Mouse (Mus musculus): ENCODE measurements around the gene Vamp8.

The Vamp8 gene

DNA sequence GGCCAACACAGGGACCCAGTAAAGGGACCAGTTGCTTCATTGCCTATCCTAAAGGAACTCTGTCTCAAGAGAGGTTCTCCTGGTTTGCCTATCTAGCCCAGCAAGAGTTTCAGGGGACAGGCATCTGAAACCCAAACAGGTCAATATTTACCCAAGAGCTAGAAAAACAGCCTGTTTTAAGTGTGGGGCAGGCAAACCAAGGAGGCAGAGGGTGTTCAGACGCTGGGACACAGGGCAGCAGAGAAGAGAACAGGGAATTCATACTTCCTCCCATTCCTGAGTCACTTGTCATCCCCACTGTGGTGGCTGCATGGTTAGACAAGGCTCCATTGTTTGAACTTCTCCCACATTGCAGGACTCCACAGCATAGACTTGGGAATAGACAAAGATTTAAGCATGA is 18.9 kb downstream of the Vamp8 start:
- no peak for DNase-seq (ENCODE audit: low spot score)

DNA sequence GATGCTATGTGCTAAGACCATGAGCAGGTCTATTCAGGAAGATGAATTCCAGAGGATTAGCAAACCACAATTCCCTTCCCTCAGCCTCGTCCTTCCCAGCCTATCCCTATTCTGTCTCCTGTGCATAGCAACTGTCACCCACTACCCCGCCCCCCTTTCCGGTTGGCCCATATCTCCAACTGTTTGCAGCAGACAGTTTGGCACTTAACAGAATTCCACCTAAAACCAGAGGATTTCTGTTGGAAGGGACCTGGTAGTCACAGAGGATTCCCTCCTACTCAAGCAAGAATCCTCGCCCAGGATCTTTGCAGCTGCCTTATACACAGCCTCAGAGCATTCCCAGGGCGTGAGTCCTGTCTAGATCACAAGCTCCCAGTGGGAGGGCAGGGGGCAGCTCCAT is 19.4 kb downstream of the Vamp8 start:
- no peak for DNase-seq (ENCODE audit: low spot score)

DNA sequence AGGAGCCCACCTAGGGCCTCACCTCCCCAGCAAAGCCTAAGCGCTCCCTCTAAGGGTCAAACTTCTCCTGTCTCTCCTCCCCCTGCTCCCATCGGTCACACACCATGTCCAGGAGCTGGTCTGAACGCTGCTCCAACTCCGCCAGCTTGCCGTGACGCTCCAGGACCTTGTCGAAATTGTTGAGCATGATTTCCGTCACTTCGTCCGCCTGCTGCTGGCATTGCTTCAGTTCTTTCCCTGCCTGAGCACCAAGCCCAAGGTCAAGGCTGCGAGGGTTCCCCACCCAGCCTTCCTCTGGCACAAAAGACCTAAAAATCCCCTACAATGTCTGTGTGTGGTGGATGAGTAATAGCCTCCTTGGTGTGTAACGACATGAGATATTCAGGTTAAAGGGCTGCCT is 20.4 kb downstream of the Vamp8 start:
- no peak for DNase-seq (ENCODE audit: low spot score)

DNA sequence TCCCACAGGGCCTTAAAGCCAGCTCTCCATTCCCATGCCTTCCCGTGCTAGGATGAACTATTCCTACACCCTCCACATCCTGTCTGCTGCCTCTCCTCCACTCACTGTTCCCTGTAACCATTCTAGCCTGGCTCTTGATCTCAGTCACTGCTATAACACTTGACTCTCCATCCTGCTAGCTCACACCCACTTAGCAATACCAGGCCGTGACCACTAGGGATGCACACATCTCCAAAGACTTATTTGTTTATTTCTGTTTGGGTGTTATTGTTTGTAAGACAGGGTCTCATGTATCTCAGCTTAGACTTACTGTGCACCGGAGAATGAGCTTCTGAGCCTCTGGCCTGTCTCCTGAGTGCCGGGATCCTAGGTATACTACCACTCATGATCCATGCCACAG is 20.9 kb downstream of the Vamp8 start:
- no peak for DNase-seq (ENCODE audit: low spot score)

DNA sequence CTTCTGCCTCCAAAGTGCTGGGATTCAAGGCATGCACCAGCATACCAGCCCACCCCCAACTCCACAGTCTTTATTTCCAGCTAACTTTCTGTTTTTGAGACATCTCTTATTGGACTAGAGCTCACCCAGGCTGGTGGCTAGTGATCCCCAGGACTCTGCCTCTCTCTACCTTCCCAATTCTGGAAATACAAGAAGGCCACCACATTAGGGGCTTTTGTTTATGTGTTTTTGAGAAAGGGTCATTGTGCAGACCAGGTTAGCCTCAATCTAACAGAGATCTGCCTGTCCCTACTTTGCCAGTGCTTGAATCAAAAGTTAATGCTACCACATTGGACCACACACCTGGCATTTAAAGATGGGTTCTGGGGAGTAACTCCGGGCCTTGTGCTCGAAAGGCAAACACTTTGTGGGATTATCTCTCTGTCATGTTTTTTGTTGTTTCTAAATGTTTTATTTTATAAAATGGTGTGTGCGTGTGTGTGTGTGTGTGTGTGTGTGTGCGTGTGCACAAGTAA is 23.0 kb downstream of the Vamp8 start:
- DNase-seq (ENCODE audit: low spot score), result no peak

DNA sequence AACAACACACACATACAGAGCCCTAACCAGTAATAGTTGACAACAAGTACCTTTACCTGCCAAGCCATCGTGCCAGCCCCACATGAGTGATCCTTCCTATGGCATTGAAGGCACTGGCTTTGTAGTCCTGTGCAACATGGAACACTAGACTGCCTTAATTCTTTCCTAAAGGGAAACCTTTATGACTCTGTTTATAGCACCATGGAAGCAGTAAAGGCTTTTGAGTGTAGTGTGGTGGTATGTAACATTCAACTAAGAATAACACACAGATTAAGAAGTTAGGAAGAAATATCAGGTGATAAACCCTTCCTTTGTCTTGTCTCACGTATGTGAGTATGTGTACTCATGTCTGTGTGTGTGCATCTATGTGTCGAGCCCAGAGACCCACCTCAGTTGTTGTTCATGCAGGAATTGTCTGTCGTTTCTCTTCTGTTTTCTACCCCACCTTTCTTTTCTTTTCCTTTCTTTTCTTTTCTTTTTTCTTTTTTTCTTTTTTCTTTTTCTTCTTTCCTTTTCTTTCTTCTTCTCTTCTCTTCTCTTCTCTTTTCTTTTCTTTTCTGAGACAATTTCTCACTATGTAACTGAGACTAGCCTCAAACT is 23.6 kb downstream of the Vamp8 start, which contains the start of gene Rnf181:
Gene Rnf181, minus strand, starts transcription at position 113 of the 600 bp plus-strand sequence.
- no peak for DNase-seq (ENCODE audit: low spot score)

DNA sequence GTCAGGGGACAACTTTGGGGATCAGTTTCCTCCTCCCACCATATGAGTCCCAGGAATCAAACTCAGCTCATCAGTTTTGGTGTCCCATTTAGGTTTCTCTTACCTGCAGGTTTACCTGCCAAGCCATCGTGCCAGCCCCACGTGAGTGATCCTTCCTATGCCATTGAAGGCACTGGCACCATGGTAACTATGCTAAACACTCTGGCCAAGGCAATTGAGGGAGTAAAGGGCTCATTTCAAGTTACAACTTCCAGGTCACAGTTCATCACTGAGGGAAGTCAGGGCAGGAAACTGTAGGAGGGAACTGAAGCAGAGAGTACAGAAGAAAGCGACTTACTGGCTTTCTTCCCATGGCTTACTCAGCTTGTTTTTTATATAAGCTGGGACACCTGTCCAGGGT is 24.2 kb downstream of the Vamp8 start:
- DNase-seq (ENCODE audit: low spot score), result no peak

DNA sequence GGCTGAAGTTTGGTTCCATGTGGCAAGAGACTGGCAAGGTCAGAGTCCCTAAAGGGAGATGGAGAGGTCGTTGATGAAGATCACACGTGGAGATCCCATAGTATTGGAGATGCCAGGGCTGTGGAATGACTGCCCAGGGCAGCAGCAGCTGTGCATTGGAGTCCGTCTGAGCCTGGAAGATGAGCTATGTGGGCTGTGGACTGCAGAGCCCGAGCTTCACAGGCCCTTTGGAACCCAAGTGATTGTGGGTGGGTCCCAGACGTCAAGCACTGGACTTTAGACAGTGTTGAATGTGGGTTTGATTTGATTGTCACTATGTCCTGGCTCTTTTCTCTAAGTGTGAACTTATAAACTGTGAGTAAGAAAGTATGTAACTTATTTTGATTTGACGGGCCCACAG is 25.5 kb downstream of the Vamp8 start:
- no peak for DNase-seq (ENCODE audit: low spot score)

DNA sequence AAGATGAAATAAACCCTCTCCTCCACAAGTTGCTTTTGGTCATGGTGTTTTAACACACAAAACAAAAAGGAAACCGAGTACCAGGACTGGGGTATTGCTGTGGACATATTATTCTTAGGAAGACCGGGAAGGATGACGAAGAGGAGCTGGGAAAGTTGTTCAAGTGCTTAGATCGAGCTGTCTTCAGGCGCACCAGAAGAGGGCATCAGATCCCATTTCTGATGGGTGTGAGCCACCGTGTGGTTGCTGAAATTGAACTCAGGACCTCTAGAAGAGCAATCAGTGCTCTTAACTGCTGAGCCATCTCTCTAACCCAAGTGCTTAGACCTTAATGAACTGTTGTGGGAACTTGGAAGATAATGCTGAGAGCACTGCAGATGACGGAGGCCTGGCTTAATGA is 26.5 kb downstream of the Vamp8 start:
- no peak for DNase-seq (ENCODE audit: low spot score)

DNA sequence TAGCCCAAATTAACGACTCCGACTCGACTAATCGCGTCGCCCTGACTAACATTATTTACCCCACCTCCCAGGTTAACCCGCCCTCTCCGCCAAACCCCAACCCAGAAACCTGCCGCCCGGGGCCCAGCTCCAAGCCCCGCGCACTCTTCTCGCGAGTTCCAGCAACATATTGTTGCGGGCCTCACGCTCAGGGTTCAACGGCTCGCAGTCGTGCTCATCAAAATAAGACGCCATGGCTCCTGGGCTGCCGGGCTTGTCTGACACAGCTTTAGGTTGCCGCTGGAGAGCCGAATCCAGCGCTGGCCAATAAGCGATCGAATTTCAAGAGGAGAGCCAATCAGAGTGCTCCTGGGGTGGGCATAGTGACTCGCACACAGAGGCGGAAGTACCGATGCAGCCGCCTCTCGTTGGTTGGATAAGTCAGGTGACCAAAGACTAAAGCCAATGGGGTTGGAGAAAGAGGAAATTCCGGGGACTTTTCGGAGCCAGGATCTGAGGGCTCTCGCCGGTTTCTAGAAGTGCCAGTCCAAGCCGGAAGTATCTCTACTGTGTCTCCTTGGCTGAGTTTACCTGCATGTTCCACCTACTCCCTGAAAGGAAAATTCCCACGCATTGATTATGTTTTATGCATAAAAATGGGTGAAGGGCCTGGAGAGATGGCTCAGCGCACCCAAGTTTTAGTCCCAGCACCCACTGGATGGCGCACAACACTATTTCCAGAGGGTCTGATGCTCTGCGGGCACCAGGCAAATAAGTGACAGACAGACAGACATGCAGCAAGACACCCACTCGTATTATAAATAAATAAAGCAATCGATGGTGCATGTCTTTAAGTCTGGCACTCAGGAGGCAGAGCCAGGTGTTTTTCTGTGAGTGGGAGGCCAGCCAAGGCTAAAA is 28.1 kb downstream of the Vamp8 start:
- peak; percentile 97 for DNase-seq (ENCODE audit: low spot score)

DNA sequence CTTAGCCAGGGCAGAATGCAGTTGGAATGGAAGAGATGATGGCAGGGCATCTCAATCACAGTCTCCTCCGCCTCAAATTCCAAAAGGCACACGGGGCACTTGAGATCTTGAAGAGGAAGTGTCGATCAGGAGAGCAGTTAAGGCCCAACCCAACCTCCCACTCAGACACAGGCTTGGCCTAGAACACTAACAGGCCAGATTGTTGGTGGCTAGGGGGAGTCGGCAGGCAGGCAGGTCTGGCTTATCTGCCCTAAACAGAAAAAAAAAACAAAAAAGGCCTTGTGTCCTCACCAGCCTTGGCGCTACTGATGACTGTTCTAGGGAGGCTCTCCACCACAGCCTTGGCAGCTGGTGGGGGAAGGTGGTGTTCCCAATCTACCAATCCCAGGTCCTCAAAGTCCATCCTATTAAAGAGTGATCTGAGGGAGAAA is 29.4 kb downstream of the Vamp8 start:
- no peak for DNase-seq (ENCODE audit: low spot score)

DNA sequence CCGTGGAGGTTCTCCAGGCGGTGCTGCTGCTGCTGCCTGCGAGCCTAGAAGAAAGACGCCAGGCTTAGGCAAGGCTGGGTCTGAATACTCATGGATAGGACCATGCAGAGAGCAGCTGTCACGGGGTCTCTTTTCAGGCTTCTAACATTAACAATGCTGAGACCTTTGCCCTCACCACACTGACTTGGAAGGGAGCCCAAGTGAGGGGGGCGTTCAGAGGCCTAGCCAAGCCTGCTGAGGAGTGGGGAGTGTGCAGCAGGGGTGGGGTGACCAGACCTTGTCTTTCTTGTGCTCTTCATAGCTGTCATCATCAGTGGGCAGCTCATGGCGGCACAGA is 29.9 kb downstream of the Vamp8 start:
- no peak for DNase-seq (ENCODE audit: low spot score)

DNA sequence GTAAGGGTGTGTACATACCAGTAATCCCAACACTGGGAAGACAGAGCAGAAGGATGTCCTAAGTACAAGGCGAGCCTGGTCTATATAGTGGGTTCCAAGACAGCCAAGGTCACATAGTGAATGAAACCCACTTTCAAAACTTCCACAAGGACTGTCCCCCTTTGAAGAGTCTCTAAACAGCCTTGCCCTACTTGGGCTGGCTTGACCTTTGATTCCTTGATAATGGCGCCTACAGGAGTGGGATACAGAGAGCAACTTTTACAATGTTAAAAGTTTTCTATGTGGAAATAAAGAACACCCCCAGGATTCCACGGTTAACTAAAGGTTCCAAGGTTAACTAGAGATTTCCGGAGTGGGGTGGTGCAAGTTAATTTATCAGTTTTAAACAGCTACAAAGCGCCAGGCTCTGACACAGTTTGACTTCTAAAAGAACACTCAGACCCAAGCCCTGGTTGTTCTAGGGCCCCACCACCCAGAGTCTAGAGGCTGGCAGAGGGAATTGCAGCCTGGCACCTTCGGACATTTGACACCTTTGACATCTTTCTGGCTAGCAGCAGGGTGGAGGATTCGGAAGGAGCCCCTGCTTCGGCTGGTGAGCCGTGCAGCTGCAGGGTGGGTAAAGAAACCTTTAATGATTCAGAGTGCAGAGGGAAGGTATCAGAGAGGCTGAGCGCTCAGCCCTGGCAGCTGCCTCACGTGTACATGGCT is 30.5 kb downstream of the Vamp8 start:
- DNase-seq (ENCODE audit: low spot score), result no peak

DNA sequence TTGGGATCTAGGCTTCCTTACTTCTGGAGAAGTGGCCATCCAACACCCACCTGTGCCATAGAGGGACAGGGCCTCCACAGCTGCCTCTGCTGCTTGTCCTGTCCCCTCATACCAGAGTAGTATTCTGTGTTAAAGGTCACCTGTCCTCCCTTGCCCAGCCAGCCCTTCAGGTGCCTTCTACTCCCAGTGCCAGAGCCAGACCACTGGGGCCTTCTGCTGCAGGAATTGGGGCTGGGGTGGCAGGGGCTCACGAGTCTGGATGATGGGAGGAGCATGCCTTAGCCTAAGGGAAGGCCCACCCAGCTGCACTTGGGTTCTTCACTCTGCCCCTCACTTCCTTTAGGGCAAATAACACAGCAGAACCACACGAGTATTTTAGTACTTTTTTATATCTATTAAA is 31.2 kb downstream of the Vamp8 start:
- no peak for DNase-seq (ENCODE audit: low spot score)

DNA sequence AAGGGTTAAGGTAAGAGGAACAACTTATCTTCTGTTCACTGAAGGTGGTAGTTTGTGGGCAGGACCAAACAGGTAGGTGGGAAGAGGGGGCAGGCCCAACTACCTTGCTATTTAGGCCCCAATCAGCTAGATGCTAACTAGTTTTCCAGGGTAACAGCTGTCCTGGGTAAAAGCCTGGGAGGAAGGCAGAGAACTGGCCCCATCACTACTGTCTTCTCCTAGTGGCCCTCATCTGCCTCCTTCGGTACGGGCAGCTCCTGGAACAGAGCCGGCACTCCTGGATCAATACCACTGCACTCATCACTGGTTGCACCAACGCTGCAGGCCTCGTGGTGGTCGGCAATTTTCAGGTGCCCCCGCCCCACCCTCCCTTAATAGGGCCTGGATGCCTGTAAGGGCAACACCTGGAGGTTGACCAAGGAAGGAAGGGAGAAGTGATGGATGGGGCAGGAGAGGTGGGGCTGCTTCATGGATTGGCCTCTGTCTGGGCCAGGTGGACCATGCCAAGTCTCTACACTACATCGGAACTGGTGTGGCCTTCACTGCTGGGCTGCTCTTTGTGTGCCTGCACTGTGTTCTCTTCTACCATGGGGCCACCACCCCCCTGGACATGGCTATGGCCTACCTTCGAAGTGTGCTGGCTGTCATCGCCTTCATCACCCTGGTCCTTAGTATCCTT is 32.3 kb downstream of the Vamp8 start:
- DNase-seq (ENCODE audit: low spot score), result no peak

DNA sequence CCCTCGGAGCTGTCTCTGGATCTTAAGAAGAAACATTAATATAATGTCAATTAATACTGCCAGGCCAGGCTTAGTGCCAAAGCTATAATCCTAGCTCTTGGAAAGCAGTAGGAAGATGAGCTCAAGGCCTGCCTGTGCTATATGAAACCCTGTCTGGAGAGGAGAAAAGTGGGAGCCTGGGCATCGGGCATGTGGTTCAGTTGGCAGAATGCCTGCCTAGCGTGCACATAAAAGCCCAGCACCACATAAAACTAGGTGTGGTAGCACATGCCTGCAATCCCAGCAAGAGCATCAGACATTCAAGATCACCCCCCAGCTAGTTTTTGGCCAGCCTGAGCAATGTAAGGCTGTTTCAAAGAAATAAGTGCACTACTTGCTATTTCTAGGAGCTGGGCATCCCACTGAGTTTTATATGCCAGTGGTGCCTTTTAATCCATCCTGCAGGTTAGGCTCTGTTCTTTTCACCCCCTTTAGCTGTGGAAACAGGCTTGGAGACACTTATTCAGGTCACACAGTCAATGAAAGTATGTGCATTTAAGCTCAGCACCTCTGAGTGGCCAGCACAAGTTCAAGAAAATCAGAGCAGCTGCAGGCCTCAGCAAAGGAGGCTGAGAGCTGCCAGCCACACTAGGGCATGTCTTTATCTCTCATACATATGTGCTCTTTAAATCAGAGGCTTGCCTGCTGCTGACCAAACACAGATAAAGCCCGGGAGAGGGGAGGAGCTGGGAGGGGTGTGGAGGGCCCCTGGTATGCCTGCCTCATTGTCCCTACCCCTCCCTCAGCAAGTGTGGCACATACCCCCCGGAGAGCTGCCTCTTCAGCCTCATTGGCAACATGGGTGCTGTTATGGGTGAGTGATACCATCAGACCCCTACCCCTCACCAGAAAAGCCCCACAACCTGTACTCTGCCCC is 33.1 kb downstream of the Vamp8 start:
- no peak for DNase-seq (ENCODE audit: low spot score)

DNA sequence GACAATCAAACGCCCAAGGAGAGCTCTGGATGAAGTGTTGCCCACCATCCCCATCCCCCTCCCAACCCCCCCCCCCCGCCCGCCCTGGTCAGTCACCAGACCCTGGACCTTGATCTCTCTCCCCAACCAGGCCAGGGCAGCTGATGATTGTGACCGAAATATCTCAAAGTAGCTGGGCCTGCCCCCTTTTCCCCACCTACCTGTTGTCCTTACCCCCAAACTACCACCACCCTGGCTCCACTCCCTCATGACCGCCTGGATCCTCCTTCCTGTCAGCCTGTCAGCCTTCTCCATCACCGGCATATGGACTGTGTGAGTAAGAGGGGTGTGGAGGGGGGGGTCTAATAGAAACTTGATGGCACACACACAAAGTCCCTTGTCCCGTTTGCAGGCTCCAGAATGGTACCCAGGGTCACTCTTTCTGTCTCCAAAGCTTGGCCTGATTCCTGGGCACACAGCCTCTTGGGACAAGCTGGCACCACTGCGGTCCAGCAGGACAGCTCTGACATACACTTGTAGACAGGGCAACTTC is 34.4 kb downstream of the Vamp8 start:
- no peak for DNase-seq (ENCODE audit: low spot score)

DNA sequence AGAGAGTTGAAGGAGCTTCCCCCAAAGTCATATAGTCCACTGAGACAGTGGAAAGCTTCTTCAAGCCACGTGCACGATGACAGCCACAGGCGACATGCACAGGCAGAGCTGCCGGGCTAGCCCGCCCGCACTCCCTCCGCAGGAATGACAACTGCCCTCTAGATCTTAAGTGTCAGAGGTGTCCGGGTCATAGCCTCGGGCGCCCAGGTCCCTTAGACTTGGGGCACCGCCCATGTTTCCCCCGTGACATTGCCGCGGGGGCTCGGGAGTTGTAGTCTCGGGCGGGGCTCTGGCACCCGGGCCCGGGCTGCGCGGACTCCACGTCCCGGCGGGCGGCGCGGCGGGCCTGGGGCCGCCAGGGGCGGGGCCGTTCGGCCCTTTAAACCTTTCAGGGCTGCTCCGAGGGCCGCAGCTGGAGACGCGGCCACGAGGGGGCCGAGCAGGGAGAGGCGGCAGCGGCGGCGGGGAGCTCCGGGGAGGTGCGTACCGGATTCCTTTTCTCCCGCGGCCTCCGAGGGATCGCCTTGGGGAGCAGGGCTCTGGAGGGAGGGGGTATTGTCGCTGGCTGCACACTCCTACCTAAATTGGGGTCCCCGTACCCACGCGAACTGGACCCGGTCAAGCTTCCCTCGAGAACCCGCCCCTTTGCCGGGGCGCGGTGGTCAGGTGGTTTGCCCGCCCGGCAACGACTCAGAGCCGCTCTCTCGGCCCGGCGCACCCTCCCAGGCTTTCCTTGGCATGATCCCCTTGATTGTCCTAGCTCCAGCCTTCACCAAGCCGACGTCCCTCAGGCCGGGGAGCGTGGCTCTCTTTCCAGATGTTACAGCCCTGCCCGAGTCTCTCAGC is 35.2 kb downstream of the Vamp8 start, which contains the start of gene Tmem150a:
Gene Tmem150a, plus strand, starts transcription at position 382 of the 846 bp plus-strand sequence.
- DNase-seq (ENCODE audit: low spot score), result peak; percentile 79

DNA sequence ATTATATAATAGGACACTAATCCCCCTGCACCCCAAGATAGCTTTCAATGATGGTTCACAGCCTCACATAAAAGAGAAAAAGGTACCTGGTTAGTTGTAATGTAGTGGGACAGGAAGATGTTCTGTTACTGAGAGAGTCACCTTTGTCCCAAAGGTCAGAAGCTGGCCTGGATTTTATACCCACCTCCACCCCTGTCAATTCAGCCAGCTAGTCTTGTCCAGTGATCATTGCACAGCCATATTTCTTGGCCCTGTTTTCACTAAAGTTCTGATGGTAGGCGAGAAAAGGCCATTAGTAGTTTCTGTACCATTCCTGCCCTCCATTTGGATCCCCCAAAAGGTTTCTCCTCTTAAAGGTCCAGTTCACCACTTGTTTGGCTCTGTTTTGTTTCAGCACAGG is 36.5 kb downstream of the Vamp8 start:
- DNase-seq (ENCODE audit: low spot score), result no peak

Measured in embryo, embryonic 10 days (tissue).